Mouse (Mus musculus) MEL-GATA-1-ER (cell line): Measurements from ENCODE around the gene Rbm38.
A peak's percentile ranks its signal among the peaks of the same experiment; 100 is the strongest.

Experiments used
- DNase-seq: peaks from one replicate; pipeline ENCODE4 v3.0.0-alpha.2; 2012; ENCODE audit warnings: low read depth; ENCODE audit errors: extremely low read depth

Gene Rbm38

DNA sequence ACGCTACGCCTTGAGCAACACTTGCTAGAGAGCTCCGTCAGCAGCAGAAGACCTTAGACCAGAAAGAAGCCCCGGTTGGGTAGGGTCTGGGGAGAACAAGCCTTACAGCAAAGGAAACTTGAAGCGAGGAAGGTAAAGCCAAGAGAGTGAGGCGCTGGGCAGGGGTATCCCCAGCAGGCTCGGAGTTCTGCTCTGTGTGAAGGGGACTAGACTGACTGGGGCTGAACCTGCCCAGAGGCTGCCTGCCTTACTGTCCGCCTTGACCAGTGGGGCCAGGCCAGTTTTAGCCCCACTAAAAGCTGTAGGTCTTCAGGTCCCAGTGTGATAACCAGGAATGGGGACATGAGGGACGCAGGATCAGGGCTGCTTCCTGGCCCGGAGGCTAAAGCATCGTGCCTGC, at the start of gene Rbm38:
Gene Rbm38, plus strand, starts transcription at position 69 of the 400 bp plus-strand sequence.
- DNase-seq = no peak

GRCm38 (mm10) chr2:172971865-172972264, 48.4 kb upstream of the Rbm38 start:
- DNase-seq = no peak

DNA sequence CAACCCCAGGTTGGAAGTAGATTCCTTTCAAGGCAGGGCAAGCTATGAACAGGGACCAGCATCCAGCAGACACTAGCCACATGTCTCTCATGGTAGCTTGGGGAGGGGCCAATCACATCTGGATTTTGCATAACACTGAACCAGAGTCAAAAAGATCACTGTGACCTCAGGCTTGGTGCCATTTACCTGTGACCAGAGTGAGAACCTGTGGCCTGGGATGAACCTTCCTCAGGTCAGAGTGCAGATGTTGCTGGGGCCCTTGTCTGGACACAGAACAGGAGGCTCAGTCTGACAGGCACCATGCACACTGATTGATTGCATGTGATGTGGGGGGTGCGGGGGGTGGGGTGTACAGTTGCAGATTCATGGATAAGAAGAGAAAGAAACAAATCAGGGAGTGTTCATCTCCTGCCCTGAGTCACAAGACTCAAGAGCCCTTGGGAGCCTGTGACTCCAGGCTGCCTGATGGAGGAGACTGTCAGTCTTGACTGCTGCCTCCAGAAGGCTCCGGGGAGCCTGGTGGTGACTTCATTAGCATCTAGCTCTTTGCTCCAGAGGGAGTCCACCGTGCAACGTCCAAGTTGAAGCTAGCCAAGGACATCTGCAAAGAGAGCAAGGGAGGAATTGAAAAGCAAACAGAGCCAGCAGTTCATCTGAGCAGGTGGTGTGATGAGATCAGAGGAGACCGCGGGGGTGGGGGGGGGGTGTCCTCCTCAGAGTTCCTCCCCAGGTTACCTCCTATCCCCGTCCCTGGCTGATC, 46.3 kb upstream of the Rbm38 start:
- no peak for DNase-seq

DNA sequence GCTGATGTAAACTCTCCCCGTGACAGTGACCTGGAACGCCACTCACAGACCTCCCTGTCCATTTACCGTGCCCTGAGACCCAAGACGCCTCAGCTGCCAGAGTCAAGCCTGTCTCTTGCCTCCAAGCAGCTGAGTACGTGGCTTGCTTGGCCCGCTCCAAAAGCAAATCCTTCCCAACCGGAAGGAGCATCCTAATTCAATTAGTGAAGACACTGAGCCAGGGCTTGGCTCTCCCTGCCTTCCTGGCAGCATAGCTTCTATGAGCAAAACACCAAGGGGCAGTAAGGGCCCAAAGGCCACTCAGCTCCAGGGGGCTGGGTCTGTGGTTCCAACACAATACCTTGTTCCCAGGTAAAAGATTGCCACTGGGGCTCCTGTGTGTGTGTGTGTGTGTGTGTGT, 45.6 kb upstream of the Rbm38 start:
- no peak for DNase-seq

DNA sequence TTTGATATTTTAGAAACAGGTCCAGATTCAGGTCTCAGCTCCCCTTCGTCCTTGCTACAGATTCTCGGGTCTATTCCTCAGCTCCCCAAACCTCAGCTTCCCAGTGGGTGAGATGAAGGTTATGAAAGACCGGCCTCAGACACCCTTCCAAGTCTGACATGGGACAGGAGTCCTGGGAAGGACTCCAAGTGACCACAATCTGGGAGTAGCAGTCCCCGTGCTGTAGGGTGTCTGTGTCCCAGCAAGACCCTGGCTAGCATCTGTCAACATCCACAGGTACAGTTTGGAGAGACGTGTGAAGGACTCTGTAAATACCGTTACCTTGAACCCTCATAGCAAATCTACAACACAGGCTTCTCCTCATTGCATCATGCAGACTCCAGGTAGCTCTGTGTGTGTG, 45.1 kb upstream of the Rbm38 start:
- no peak for DNase-seq

DNA sequence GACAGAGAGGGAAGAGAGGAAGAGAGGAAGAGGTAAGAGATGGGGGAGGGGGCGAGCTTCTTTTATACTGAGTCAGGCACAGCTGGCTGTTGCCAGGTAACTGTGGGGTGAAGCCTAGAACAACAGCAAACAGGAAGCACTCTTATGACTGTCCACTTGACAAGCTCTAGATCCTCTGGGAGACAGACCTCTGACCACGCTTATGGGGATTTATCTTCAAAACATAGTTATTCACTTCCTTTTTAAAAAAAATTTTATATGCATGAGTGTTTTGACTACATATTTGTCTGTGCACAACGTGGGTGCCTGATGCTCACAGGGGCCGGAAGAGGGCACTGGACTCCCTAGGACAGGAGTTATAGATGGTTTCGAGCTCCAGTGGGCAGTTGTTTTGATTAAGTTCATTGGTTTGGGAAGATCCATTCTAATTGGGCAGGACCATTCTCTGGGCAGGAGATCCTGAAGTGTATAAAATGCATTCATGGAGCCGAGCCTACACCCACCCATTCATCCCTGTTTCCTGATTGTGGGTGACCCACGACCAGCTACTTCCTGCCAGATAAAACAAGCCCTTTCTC, 43.5 kb upstream of the Rbm38 start:
- DNase-seq = no peak

DNA sequence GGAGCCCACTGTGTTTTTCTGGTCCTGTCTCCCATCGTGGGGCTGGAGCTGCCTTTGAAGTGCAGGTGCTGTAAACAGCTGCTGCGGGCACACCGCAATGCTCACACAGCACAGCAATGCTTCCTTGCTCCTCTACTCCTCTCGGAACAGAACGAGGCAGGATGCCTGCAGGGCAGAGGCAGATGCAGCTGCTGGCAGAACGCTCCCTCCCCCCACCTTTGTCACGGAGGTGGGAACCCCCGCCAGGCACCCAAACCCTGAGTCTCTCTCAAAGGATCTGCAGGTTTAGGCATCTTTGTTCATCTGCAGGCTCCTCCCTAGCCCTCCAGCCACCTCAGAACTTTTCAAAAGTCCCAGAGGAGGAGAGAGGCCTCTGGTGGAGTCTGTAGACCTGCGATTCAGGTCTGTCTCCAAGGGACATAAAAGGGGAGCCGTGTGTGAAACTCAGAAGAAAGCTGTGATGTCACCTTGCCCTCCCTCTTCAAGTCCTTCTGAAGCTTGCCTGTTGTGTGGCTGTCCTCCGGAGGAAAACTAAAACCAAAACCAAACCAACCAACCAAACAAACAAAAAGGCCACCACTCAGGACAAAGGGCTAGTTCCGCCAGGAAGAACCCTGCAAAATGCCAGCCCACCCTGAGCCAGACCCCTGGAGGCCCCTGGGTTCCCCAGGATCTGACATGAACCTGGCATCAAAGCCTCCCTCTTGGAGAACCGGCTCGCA, 42.7 kb upstream of the Rbm38 start, which contains the start of gene Spo11:
Gene Spo11, plus strand, starts transcription at position 292 of the 722 bp plus-strand sequence.
- DNase-seq = no peak

- no peak for DNase-seq
These were observed 42.1 kb upstream of the Rbm38 start for GRCm38 (mm10) chr2:172978131-172978633.

DNA sequence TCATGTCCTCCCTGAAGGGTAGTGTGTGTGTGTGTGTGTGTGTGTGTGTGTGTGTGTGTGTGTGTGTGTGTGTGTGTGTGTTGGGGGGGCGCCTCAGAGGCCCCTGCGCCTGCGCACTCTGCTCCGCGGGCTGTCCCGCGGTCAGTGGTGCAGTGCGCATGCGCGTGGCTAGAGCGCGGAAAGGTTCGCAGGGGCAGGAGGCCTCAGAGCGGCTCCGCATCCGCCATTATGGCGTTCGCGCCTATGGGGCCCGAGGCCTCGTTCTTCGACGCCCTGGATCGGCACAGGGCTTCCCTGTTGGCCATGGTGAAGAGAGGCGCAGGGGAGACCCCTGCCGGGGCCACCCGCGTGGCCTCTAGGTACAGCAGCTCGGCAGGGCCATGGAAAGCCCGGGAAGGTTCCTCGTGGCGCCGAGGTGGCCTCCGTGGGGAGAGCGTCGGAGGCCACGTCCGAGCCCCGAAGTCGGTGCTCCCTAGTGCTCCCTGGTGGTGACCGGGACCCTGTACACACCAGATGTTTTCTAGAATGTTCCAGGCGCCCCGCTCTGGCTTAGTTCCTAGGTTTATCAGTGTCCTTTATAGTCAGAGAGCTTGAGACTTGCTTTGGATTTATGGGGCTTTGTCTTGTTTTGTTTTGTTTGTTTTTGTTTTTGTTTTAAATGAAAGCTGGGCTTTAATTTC, 40.5 kb upstream of the Rbm38 start:
- no peak for DNase-seq

GRCm38 (mm10) chr2:172982776-172983561, 37.3 kb upstream of the Rbm38 start:
- DNase-seq = no peak

DNA sequence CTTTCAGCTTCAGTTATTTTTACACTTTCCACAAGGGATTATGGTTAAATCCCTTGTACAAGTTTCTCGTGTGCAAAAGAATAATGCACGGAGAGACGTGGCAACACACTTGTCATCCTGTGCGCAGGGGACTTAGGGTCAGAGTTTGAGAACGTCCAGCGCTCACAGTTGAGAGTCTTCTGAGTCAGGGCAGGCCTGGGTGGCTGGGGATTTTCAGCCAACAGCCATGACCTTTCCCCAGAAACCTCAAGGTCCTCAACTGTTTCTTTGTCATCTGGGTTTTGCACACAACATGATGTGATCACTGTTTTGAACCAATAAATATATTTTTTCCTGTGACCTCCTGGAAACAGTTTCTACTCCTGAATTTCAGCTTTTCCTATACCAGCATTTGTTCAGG, 30.1 kb upstream of the Rbm38 start:
- no peak for DNase-seq

- peak; percentile 36 for DNase-seq
These were observed 24.1 kb upstream of the Rbm38 start for GRCm38 (mm10) chr2:172996207-172996606.

DNA sequence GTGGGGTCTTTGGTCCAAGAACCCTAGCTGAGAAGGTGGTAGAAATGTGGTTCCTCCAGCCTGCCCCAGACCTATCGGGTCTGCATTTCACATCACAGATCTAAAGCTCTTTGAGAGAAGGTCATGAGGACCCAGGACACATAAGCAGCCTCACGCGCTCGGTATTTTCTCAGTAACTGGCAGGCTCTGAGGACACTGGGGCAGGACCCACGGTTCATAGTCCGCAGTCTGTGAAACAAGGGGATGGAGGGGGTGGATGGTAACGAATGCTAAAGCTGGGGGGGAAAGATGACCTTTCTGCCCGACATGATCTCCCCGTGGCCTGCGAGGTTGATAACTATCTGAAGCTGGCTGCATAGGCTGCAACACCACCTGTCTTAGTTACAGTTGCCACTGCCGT, 22.6 kb upstream of the Rbm38 start:
- DNase-seq = no peak

- DNase-seq = no peak
These were observed 21.8 kb upstream of the Rbm38 start for GRCm38 (mm10) chr2:172998478-172998877.

DNA sequence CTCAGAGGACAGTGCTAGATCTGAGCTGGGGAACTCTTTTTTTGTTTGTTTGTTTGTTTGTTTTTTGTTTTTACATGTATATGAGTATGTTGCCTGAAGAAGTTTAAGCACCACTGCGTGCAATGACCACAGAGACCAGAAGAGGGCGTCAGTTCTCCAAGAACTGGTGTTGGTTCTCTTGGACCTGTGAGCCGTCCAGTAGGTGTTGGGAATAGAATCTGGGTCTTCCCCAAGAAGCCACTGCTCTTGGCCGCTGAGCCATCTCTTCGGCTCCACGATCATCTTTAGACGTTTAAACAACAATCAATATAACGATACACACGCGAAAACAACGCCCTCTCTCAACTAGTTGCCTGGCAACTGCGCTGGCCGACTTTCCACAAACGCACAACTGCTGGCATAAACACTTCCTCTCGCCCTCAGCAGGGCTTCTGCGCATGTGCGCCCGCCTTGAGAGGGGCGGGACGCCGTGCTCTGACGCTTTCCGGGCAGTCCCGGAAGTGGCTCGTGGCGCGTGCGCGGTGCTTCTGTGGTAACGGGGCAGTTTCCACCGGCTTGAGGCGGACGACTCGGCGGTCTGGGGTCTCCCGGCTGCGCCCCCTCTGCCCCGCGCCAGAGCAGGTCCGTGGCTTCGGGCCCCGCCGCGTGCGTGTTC, 20.5 kb upstream of the Rbm38 start, which contains the start of gene Rae1:
Gene Rae1, plus strand, starts transcription at position 488 of the 655 bp plus-strand sequence.
- DNase-seq = peak; percentile 87

GRCm38 (mm10) chr2:173000285-173000652, 20.0 kb upstream of the Rbm38 start:
- no peak for DNase-seq

GRCm38 (mm10) chr2:173000921-173001320, 19.4 kb upstream of the Rbm38 start:
- DNase-seq = no peak

- no peak for DNase-seq
These were observed 16.6 kb upstream of the Rbm38 start for GRCm38 (mm10) chr2:173003737-173004136.

GRCm38 (mm10) chr2:173010220-173010717, 10.0 kb upstream of the Rbm38 start:
- DNase-seq = no peak

DNA sequence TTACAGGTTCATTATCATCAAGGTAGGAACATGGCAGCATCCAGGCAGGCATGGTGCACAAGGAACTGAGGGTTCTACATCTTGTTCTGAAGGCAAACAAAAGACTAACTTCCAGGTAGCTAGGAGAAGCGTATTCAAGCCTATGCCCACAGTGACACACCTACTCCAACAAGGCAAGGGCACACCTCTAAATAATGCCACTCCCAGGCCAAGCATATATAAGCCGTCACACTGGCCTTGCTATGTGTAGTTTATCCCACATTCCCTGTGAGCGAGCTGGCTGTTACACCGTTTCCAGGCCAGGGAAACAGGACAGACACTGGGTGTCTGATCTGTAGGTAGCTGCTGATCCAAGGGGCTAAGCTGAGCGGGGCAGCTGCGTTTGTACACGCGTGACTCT, 8.9 kb upstream of the Rbm38 start:
- DNase-seq = no peak
